Mouse (Mus musculus) kidney, postnatal 10 days (tissue): Measurements from ENCODE around the gene Cyba.
A peak's percentile ranks its signal among the peaks of the same experiment; 100 is the strongest.

Experiments
- DNase-seq: peaks from one replicate; pipeline ENCODE4 v3.0.0; 2021; ENCODE audit warnings: mixed read lengths

Gene Cyba

DNA sequence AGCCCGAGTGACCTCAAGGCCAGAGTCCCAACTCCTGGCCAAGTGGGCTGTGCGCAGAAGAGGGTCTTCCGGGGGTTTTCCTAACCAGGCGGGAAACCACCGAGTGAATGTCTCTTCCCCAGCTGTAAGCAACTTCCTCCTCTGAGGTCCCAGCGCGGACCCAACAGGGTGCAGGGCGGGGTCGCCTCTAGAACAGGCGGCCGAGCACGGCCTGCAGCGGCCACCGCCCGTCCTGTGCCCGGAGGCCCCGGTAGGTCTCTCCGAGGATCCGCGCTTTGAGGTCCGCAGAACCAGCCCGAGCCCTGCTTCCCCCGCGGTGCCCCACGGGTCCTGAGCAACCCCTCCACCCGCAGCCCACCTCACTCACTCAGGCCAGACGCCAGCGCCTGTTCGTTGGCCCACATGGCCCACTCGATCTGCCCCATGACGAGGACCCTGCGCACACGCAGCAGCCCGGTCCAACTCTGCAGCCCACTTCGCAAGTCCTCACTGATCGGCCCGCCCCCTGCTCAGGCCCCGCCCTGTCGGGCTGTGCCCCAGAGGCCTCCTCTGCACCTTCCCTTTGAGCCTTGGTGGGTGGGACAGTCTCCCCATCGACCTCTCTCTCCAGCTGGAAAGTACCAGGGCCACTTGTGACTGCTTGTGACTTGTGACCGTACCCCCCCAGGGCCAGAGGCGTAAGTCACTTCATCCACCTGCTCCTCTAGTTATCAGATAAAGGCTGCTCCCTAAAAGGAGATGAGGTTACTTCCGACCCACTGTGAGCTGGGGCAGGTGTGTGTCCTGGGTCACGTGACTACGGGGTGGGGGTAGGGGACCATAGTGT is at the start of gene Cyba:
TSS of gene Cyba (minus strand) at position 488 of the 826 bp plus-strand sequence.
- DNase-seq, result peak; percentile 90

DNA sequence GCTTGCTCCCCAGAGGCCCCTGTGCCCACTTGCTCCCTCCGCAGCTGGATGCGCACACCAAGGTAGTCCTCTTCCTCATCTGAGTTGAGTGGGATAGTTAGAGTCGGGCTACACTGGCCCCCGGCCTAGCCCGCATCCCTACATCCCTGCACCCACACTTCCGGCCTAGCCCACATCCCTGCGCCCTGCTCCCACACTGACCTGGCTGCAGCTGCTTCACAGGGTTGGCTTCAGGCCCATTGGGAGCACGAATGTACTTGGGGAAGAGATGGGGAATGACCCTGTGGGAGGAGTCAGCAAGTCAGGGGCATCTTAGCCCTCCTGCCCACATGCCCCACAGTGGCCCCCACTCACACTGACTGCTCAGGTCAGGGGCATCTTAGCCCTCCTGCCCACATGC is 49.7 kb upstream of the Cyba start:
- DNase-seq, result no peak

GRCm38 (mm10) chr8:122475580-122476320 is 43.0 kb upstream of the Cyba start, which contains the start of the genes Rnf166 and Ctu2:
TSS of gene Rnf166 (minus strand) at chr8:122476064.
TSS of gene Ctu2 (plus strand) at chr8:122476143.
- peak; percentile 96 for DNase-seq

DNA sequence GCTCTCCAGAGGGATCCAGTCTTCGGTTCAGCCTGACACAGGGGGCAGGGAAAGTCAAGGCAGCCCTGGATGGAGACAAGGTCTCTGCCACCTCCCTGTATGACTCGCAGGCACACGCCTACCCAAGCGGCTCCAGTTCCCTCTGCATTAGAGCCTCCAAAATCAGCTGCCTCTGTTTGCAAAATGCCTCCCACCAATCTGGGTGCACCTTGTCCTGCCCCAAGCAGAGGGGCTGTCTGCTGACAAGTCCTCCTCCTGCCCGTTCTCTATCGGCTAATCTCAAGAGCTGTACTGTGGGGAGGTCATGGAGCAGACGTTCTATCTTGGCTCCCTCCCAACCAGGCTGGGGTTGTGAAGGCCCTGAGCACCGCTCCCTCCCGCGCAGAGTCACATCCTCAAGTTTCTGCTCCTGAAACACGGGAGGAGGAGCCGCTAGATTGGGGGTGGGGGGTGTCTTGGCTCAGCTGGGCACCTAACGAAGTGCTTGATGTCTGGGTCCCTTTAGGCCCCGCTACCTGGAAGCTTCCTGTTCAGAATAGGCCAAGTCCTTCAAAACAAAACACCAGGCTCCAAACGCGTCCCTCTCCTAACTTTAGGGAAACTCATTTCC is 42.3 kb upstream of the Cyba start:
- DNase-seq, result peak; percentile 74

DNA sequence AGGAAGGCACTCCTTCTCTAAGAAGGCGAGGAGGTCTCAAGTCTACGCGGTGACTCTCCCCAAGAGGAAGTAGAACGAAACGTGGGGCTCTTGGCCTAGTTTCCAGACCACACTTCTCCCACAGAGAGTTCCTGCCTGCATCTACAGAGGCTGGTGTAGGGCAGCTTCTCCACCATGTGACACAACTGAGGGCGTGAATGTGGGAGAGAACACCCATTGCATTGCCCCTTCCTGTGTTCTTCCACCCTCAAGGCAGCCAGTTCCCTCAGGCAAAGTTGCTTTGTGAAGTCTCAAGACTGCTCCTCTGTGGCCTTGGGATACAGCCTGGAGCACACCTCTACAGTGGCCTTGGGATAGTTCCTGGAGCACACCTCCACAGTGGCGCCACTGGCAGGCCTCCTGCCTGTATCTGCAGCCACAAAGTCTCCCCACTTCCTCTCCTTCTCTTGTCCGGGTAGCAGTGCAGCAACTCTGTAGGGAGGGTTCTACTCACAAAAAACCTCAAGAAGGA is 41.2 kb upstream of the Cyba start:
- no peak for DNase-seq

DNA sequence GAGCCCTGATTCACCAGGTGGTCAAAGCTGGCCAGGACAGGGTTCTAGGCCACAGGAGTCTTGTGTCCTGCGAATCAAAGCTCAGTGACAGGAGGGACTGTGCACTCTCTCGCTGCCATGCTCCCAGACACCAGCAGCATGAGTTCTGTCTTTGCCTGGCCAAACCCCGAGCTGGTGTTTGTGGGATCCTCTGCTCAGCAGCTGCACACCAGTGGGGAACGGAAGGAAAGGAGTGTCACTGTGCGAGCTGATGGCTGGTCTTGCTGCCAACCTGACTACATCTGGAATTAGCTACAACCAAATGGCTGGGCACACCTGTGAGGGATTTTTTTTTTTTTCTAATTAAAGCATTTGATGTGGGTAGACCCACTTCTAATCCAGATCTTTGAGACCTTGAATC is 38.0 kb upstream of the Cyba start:
- no peak for DNase-seq

DNA sequence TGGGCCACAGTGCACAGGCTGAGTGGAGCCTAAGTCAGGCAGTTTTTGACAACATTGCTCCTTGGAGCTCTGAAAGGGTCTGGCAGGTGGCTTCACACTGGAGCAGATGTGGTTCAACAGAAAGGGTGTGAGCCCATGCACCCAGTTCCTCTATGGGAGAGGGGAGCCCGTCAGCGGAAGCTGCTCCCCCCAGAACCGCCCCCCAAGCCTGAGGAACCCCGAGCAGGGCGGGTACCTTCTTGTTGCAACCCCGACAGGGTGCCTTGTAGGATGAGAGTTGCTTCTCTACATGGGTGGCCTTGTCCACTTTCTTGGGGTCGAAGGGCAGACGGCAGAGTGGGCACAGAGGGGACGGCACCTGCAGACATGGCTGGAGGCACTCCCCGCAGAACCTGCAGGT is 37.2 kb upstream of the Cyba start:
- DNase-seq, result no peak

DNA sequence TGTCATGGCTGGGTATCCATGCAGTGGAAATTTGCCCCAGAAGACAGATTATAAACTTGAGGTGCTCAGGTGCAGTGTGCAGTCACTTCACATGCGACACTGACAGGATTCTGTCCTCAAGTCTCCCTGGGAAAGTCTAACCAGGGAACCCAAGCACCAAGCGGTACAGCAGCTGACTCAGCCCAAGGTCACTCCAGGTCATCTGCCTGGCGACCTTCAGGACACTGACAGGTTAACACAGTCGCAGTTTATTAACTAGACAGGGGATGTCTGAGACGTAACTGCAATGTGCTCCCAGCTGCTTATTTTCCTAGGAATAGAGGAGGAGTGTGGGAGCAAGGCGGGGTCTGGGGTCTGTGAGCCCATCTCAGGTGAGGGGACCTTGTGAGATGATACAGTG is 36.7 kb upstream of the Cyba start:
- DNase-seq, result no peak

GRCm38 (mm10) chr8:122467816-122468215 is 35.1 kb upstream of the Cyba start:
- no peak for DNase-seq

- DNase-seq, result no peak
Observed at GRCm38 (mm10) chr8:122464985-122465384, 32.3 kb upstream of the Cyba start.

- no peak for DNase-seq
Observed at GRCm38 (mm10) chr8:122463651-122464640, 31.2 kb upstream of the Cyba start.

DNA sequence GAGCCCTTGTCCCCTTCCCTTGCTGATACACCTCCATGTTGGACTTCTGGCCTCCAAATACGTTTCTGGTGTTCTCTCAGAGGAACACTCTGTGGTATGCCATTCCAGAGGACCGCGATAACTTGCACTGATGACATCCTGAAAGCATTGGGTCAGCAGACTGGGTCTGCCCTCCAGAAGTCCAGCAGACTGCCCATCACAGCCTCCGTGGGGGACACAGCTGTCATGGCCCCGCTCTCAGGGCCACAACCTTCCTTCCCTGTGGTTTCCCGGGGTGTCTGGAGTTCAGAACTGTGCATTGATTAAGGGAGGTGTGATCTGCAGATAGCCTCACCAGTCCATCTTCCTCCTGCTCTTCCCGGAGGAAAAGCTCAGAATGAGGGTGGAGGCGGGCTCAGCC is 29.8 kb upstream of the Cyba start:
- no peak for DNase-seq

DNA sequence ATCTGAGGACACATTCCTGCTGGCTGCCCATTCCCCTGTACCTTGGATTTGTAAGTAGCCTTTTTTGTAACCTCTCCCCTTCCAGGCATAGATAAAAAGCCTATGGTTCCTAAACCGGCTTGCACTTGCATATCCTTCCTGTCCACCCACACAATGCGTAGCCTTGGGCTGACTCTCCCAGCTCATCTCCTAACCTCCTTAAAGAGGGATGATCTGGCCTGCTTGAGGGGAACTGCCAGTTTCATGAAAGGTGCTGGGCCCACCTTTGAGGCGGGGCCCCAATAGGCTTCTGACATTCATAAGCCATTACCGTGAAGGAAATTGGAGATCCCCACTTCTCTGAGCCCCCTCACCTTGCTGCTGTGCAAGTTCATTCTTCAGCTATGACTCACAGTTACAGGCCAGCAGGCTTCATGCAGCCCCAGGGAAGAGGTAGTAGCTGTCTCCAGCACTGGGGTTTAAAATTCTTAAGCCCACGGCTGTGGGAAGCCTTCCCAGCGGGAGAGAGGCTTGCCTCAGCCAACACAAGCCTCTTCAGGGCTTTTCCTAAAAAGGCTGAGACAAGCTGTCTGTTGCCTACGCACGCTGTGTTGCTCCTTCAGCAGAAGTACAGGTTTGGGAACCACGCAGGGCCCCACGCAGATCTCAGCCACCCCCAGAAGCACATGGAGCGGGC is 28.9 kb upstream of the Cyba start:
- DNase-seq, result no peak

GRCm38 (mm10) chr8:122460524-122461472 is 28.1 kb upstream of the Cyba start, which contains the start of gene Snai3:
TSS of gene Snai3 (minus strand) at chr8:122460733.
- peak; percentile 80 for DNase-seq

DNA sequence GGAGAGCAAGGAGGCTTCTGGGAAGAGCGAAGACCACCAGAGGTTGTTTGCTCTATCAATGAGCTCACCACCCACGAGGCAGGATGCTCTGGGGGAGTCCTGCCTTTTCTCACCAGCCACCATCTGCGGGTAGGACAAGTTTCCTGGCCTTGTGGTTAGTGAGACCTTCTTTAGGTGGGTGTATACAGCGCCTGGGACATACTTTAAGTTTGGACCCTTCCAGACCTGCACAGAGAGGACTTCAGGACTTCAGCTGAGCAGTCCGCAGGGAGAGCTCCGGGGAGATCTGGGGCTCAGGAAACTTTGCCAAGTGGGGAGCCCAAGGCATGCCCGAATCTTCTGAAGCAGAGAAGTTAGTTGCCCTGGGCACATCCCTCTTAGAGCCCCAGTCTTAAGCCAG is 27.3 kb upstream of the Cyba start:
- DNase-seq, result no peak

DNA sequence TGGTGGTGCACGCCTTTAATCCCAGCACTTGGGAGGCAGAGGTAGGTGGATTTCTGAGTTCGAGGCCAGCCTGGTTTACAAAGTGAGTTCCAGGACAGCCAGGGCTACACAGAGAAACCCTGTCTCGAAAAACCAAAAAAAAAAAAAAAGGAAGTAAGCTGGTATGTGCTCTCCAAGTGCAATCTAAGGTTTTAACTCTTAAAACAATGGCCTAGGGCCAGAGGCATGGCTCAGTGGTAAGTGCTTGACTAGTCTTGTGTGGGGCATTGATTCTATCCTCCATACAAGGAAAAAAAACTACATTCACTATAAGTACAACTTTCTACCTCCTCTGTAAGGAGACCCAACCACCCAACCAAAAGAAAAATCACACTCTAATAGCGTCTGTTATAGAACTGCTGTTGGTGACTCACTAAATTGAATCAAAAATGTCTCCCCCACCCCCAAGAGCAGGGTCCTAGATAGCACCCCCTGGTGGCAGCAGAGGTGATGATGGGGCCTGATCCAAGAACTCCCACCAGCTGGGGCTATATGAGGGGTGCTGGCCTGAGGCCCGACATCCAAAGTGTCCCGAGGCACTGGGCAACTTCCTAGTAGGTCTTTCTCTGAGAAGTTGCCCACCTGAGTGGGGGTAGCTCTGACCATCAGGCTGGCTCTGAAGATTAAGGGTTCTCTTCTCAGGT is 26.6 kb upstream of the Cyba start:
- peak; percentile 53 for DNase-seq

GRCm38 (mm10) chr8:122457171-122457570 is 24.4 kb upstream of the Cyba start:
- DNase-seq, result no peak

DNA sequence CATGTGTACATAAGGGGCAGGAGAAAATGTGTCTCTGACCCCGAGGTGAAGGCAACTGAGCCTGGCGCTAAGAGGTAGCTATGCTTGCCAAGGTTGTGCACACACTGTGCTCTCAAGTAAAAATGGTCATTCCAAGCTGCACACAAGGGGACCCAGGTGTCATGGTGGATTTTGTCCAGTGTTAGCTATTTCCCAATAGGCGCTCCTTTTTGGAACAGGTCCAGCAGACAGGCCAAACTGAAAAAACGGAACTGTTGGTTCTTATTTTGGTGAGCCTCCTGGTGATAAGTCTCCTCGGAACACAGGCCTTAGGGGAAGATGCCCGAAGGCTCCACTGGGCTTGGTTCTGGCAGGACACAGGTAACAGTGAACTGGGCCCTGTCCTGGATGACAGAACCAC is 21.7 kb upstream of the Cyba start:
- no peak for DNase-seq

DNA sequence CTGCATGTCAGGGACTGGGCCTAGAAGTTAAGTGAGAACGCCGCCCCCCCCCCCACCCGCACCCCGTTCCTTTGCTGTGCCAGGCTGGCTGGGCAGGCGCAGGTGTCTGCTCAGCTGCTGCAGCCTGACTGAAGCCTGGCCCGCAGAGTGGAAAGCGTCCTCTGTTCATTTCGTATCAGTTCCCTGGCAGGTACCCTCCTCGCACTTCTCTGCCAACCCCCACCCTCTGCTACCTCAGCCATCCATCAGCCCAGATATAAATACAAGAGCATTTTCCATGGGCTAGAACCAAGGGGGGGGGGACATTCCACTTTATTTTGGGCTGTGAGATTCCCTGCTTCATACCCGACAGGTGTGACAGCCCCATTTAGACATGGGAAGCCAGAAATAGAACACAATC is 19.4 kb upstream of the Cyba start:
- no peak for DNase-seq
